18 mouse cellular contexts compared by ENCODE assay signal in the genomic region with DNA sequence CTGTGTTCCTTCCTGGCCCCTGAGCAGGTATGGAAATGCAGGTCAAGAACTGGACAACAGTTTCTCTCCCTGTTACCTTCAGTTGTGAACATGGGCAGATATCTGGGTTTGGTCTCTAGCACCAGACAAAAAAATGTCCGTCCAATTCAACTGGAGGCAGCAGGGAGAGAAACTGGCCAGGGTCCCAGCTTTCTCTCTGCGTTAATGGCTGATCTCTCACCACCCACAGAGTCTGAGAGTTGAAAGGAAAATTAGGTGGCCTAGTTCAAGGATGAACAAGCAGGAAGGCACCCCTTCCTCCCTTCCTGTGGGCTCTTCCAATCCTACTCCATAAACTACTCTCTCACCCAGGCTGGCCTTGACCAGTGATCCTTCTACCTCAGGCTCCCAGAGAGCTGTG.
DNase-seq lines count a peak whose midpoint lies in the region; TF ChIP-seq lines count a peak whose summit lies in the region.
"Had no signal": no experiment of that assay in that cellular context is flagged by ENCODE, and none has a peak within 500 bp of the region (broad histone marks: within the 10 kb centered on the region; RNA-seq: fewer than 3 reads in every experiment).

No protein-coding gene starts in this region.

- peak; percentile 32 to 43 for DNase-seq in cerebellum, postnatal 10 days
- DNase-seq in cerebellum, adult 11-12 months, result no peak
- DNase-seq in heart, adult 11 months, result peak; percentile 54
- no peak for DNase-seq in heart, postnatal 10 days
- peak; percentile 53 for DNase-seq in retina, postnatal 1 day
- DNase-seq in retina, embryonic 14.5 days (ENCODE audit: low spot score), result no peak
- peak; percentile 31 for DNase-seq in brain, embryonic 14.5 days (ENCODE audit: low read depth)
- DNase-seq in urinary bladder, postnatal 36 days (ENCODE audit: low spot score in 2 of 2), result no peak
- DNase-seq: adrenal gland, adult 8-10 months; adrenal gland, postnatal 14 days; adrenal gland, postnatal 36 days; B cell, adult 2 months; cerebellum, adult 18-20 months; cerebellum, adult 8-10 months; cerebellum, adult 9-11 months; cerebellum, postnatal 36 days; embryo, embryonic 11 days; forebrain, postnatal 0 days had no signal

- TF ChIP-seq POLR2A in brain, embryonic 14.5 days (IDR thresholded peaks at IDR 0.05; ENCODE audit: borderline replicate concordance, extremely low read depth, insufficient read depth, insufficient read length, poor library complexity, severe bottlenecking), result no peak

- intact Hi-C loops in heart, postnatal 10 days (cut with DNase I), result no loop called here

- no peak for TF ChIP-seq CTCF in brain, embryonic 14.5 days (IDR thresholded peaks at IDR 0.05; ENCODE audit: borderline replicate concordance, extremely low read depth, insufficient read depth, insufficient read length)

Comparison
In these comparisons a context has a peak if more than half of its experiments do, and no peak if none do; other contexts are left out.
1. DNase-seq: peak in cerebellum, postnatal 10 days (2 of 2), heart, adult 11 months (single experiment), retina, postnatal 1 day (single experiment) and brain, embryonic 14.5 days (single experiment); none in cerebellum, adult 11-12 months (single experiment), heart, postnatal 10 days (0 of 2), retina, embryonic 14.5 days (single experiment) and urinary bladder, postnatal 36 days (0 of 2).